Mouse (Mus musculus) mouse trophoblast stem cell (cell line): ENCODE results near the gene Rbfox3.

ENCODE experiments used
- in situ Hi-C, 2 experiments: fragments of 300-500 bp; cut with MseI, MboI; formaldehyde crosslinking; loops; 2 replicates in 1 of 2; 3 replicates in 1 of 2; pipeline ENCODE4 v1.15.1; 2025

Rbfox3 gene

DNA sequence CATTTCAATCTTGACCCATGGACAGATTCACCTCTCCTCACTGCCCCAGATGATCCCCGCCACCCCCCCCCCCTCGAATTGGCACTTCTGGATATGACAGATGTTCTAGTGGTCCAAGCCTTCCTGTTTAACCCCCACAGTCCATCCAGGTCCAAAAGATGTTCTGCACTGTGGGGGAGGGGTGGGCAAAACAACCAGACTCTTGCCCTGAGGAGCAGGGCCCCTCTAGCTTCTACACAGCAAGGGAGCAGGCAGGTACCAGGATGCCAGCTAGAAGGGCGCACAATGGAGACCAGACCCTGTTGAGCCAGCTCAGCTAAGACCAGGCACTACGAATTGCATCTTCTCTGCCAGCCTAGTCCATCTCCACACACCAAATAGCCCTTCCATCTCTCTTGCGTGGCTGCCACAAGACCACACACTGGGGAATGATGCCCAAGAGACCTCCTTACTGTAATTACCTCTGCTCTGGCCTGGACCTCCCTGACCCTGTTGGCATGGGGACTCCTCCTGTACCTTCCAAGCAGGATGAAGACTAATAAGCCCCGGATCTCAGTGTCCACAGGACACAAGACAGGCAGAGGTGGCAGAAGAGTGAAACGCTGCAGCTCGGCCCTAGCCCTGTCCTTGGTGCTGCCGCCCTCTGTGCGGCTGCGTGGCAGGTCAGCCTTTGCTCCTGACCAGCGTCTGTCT is 5.1 kb downstream of the Rbfox3 start:
- in situ Hi-C loops, result no loop called here

DNA sequence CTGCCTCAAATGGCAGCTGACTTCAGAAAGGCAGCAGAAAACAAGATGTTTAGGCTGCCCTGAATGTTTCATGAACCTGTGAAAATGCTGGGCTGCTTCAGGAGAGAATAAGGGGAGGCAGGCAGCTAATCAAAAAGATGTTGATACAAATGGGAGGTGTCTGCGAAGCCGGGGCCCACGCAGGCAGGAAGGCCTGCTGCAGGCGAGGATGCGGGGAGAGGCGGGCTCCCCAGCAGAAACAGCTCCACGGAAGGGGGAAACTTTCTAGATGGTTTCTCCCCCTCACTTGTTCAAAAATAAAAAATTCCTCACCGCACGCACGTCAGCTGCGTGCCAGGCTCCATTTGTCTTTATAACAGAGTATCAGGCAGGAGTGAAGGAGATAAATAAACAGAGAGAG is 5.7 kb downstream of the Rbfox3 start:
- in situ Hi-C loops, result no loop called here

DNA sequence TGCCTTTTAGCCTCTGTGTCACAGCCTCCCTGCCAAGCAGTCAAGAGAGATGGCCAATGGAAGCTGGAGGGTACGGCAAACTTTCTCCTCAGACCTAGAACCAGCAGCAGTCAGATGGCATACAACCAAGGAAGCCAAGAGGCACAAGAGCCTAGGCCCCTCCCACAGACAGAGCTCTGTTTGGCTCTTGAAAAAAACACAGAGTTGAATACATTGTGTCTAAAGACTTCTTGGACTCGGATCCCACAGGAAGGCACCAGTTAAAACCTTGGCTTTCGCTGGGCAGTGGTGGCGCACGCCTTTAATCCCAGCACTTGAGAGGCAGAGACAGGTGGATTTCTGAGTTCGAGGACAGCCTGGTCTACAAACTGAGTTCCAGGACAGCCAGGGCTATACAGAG is 7.1 kb downstream of the Rbfox3 start:
- in situ Hi-C loops, result no loop called here

DNA sequence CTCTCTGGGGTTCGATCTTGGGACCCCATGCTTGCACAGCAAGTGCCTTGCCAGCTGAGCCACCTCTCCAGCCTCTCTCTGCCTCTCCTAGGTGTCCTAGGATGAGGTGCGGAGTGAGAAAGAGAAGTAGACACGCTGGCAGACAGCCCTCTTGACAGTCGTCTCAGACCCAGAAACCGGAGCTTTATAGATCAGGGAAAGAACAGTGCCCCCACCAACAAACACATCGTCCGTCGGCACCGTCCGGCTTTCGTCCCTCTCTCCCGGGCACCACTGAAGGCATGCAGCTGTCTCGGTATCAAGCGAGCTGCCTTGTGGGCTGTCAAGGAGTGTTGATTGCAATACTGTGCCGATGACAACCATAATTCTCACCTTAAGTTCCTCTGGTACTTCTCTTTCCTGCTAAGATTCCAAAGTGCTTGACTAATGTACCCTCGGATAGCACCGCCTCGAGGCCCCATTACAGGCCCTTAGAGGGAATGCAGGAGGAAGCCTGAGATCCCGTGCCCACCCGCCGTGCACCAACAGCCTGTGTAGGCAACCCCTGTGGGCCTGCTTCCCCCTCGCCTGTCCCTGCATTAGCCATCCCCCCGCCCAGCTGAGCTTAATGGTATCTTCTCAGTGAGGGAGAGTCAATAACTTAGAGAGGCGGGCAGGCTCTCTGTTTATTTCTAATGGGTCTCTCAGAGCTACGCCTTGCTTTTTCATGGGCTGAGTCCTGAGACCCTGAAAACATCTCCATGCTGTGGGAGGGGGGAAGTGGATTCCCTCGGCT is 11.4 kb downstream of the Rbfox3 start:
- in situ Hi-C loops, result no loop called here

DNA sequence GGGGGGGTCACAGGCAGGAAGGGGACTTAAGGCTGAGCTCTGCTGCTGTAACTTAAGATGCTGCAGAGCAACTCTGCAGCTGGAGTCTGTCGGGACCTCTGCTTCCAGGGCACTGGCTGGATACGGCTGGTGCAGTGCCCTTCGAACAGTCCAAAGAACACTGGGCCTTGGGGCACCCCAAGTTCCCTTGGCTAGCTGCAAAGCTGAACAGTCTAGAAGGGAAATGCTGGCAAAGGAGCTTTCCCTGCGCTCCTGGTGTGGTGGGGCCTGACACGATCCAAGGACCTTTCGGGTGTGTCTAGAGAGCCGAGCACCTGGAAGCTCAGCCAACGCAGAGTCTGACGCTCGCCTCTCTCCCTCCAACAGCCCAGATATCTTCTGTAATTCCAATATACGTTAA is 12.8 kb downstream of the Rbfox3 start:
- in situ Hi-C loops, result no loop called here

DNA sequence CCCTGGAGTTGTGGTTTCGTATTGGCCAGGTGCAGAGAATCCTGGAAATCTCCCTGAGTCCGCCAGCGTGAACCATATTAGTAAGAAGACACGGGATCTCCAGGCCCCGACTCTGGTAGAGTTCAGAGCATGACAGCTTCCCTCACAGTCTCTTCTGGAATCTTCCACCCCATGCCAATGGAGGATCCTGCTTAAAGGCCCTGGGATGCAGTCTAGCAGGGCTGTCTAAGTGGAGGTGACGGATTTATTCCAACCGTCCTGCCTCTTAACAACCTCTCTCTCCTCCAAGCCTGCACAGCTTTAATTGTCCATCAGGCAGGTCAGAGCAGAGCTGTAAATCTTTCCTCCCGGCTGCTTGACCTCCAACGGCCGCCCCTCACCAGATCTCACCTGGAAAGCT is 13.2 kb downstream of the Rbfox3 start:
- in situ Hi-C loops, result no loop called here

DNA sequence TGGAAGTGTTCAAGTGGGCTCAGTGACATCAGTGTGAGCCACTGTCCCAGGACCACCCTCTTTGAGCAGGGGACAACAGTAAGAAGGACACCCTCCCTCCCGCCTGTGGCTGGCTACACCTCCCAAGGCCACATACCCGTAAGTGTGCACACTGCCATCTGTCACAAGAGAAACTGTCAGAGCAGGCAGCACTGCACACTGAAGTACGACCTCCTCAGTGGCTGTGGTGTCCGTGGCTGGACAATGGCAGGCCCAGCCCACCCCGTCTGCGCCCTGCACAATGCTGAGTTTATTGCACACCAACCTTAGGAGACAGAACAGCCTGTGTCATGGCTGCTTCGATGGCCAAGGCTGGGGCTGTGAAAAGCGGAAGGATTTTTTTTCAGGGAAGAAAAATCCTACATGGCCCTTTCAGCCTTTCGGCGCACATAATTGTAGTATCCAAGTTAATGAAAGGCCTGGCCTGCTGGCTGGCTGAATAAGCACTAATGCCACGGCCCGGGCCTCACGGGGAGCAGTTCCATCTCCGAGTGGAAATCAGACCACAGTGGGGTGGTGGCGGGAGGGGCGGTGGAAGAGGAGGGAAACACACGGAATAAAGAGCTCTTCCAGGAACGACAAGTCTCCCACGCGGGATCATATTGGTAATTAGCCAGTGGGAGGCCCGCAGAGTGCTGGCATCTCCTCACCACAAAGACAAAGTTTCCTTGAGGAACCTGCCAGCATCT is 14.1 kb downstream of the Rbfox3 start:
- in situ Hi-C loops, result no loop called here

DNA sequence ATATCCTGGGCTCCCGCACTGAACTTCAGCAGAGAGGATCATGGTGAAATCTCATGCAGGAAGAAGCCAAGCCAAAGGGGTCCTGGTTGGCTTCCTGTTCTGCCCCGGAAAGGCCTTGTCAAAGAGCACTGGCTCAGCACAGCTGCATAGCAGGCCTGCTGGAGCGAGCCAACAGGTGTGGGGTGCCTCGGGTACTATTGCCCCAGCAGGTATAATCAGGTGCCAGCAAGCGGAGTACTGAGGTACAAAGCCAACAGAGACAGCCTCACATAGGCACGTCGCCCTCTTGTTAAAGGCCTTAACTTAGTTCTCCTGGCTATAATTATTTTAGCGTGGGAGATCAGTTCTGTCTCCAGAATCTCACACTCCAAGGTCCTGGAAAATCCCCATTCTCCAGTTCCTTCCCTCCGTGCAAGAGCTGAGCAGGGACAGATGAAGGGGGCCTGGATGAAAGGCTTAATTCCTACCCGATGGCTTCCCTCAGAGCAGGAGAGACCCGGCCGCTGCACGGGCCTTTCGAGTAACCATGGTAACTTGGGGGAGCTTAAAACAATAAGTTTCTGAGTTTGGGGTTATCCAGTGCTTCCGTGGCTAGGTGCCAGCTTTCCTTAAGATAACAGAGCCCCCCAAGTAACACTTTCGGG is 15.2 kb downstream of the Rbfox3 start:
- in situ Hi-C loops, result no loop called here

DNA sequence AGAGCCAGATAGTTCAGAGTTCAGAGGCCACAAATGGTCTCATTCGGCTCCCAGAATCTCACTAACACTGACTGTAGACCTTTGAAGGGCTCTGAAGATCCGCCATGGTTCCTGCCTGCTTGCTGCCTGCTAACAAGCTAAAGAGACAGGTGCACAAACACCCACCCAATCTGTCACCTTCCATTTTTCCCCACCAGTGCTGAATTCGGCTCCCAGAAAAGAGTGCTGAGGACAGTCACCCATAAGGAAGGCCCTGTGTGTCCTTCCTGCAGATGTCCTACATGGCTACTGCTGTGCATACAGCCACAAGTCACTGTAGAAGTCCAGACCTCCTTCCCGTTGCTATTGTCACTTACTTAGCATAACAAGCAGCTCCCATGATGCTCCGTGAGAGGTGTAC is 16.6 kb downstream of the Rbfox3 start:
- in situ Hi-C loops, result no loop called here

DNA sequence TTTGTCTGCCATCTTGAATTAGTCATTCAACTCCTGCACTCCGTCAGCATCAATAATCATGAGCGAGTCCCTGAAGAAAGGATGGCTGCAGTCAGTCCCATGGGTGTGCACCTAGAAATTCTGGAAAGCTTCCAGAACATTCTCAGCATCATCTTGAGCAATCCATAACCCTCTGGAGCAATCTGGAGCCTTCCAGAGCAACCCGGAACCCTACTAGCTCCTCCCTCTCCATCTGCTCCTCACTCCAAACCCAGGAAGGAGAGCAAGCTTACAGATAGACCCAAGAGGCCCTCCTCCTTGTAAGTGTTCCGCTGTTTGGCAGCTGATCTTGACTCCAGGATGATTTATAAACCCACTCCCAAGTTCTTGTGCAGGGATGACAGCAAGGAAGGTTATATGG is 17.2 kb downstream of the Rbfox3 start:
- in situ Hi-C loops, result no loop called here

DNA sequence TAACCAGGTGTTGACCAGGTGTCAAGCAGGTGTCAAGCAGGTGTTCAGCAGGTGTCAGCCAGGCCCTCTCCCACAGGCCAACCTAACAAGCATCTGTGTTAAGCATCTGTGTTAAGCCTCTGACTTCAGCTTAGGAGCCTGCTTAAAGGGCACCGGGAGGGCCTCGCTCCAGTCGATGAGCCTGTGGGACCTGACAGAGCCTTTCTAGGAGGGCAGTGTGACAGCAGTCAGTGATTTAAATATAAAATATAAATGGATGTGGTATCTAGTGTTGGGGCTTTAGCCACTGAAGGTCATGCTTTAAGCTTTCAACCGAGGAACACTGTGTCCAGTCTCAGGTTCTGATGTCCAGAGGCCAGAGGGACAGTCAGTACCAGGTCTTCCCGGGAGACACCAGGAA is 18.5 kb downstream of the Rbfox3 start:
- in situ Hi-C loops, result no loop called here

DNA sequence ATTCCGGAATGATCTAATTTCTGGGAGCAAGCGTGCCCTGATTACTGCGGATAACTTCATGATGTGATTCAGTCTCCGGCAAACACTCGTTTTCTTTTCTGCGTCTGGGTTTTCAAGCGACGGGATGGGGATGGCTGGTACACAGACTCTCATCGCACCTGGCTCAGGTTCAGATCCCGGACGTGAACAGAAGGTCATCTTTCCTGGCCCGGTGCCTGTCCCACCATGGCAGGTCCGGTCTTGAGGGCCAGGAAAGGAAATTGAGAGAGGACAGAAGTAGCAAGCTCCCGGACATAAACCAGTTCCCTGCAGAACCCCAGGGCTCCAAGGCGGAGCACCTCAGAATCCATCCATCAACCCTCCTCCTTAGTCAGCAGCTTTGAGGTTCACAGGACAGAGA is 19.9 kb downstream of the Rbfox3 start:
- in situ Hi-C loops, result no loop called here

DNA sequence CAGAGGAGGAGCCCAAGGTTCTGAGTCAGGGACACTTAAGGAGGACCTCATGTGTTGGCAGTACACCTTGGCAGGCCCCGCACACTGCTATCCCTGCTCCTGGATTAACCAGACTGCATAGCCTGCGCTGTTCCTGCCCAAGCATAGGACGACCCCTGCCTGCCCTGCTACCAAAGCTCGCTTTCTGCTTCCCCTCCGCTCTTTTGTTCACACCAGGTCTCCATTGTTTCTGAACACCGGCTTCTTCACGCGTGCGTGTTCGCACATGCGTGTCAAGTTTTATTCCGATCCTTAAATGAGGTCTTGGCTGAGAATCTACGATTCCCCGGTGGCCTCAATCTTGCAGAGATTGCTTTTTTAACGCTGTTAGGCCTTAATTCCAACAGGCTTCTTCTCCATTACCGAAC is 20.4 kb downstream of the Rbfox3 start:
- in situ Hi-C loops, result no loop called here

DNA sequence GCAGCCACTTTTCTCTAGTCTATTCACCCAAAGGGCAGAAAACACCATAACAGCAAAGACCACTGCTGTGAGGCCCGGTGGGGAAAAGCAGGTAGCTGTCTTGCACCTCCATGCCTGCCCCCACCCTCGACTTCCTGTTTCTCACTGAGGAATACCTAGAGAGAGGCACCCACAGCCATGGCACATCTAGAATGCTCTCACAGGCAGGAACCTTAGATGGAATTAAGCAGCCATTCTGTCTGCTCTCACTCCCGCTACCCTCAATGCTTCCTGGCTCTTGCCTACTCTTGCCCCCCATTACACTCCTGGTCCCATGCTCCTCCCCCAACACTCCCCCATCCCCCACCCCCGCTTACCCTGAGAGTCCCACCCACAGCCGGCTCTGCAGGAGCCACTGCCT is 20.9 kb downstream of the Rbfox3 start:
- in situ Hi-C loops, result no loop called here

DNA sequence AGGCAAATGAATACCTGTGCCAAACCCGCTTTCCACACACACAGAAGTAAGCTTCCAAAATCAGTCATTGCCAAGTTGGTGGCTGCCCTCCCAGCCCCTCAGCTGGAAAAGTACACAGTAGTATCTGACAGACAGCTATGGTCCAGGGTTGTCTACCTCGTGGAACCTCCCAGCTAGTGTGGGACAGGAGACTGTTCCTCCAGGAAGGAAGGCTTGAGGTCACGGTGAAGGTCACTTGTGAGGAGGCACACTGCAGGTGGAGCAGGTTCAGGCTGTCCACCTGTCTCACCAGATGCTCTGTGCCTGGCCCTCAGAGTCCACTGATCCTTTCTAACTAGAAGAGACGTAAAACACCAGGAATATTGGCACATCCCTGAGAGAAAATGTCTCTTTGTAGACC is 21.9 kb downstream of the Rbfox3 start:
- in situ Hi-C loops, result no loop called here

DNA sequence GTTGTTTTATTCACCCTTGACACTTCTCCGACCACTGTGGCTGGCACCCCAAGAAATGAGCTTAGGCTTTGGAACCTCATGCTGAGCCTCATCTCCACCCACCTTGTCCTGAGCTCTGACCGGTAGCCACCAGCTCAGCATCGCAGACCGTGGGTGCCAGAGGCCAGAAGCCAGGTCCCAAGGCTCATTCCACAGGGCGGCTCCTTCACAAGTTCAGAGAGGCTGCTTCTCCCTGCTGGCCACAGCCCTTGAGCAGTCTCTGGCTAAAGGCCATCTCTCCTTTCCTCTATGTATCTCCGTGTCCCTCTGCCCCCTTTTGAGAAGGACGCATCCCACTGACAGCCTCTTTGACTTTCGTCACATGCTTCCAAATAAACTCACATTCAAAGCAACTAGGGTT is 23.0 kb downstream of the Rbfox3 start:
- in situ Hi-C loops, result no loop called here

DNA sequence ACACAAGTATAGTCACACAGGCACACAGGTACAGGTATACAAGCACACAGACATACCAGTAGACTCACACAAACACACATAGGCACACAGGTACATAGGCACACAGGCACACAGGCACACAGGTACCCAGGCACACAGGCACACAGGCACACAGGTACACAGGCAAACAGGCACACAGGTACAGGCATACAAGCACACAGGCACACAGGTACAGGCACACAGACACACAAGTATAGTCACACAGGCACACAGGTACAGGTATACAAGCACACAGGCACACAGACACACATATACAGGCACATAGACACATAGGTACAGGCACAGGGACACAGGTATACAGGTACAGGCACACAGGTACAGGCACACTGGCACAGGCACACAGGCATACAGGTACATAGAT is 24.2 kb downstream of the Rbfox3 start:
- in situ Hi-C loops, result no loop called here

DNA sequence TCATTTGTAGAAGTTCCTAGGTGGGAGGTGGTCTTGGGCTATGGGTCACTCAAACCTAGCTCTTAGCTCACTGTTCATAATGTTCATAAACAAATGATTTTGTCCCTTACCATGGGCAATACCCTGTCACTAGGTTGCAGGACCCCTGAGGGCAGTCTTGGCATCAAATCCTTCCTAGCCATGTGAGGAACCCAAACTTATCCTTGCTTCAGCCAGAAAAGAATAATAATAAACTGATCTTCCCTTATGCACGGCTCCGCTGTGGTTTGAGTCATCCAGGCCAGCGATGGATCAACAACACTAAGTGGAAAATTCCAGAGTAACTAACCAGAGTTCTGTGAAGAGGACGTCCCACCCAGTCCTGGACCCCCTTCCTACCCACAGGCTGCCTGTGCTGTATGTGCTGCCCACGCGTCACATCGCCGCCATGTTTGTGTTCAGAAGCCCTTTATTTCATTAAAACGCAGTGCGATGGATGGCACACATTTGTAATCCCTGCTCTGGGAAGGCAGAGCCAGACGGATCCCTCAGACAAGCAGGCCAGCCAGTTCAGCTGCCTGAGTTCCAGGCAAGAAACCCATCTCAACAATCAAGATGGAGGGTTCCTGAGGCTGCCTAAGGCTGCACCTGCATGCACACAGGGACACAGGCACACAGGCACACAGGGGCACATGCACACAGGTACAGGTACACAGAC is 25.0 kb downstream of the Rbfox3 start:
- in situ Hi-C loops, result no loop called here

DNA sequence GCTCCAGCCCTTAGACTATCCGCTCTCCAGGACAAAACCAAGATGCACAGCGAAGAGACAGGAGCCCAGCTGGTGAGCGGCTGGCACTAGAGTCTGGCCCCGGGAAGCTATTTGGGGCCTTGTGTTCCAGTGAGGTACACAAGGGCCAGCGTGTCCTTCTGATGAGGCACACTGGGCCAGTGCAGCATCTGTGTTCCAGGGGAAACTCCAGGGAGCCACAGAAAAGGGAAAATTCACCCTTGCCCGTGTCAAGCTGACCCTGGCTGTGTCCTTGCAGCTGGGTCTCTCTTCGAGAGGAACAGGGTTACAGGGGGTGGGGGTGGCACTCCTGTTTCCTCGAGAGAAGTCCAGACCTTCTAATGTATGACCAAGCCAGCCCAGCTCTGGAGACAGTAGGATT is 25.8 kb downstream of the Rbfox3 start:
- in situ Hi-C loops, result no loop called here

DNA sequence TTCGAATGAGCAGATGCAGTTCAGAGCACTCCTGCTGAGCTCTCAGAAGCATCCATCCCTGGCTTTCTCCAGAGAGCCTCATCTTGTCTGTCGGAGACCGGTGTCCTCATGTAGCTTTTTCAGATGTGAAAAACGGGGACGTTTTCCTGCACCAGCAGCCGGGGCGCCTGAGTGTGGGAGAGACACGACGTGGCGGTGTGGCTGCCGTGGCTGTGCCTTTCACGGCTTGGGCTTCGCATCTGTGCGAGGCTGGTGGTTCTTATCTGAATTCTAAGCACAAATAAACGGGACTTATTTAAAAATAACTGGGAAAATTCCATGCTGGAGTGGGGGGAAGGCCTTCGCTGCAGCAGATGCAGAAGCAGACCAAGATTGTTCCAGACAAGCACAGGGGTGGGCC is 26.3 kb downstream of the Rbfox3 start:
- in situ Hi-C loops, result no loop called here

DNA sequence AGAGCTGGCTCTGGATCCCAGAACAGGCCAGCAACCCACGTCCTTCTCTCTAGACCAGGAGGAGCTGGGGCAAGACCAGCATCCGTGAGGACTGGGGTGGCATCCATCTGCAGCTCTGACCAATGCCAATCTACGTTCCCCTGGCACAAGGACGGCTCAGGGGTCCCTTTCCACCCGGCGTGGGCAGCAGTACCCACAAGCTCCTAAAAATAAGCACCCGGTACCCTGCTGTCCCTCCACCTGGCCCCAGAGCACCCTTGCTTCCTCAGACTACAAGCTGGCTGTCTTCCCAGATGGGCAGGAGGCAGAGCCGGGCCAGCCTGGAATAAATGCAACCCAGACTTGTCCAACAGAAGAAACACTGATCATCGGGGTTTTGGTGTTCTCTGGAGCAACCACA is 28.3 kb downstream of the Rbfox3 start:
- in situ Hi-C loops, result no loop called here
